Mouse (Mus musculus): ENCODE measurements around the gene Ptprd.

The Ptprd gene

DNA sequence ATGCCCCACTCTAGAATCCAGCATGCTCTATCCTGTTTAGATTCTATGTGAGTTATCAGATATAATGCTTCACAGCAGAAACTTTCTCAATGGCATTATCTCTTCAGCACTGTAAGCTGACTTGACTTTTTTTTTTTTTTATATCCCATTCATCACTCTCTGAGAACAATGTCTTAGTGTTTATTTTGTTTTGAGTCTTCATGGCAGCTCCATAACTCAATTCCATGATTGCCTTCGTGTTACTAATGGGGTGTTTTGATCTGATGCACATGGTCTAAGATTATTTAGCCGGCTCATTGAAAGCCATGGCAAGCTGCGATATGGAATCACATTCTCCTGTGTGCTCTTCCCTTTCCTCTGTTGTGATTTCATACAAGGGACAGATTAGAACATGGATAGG lies 1555.0 kb downstream of the Ptprd start:
- DNase-seq (ENCODE audit: low read depth, low spot score), result no peak

DNA sequence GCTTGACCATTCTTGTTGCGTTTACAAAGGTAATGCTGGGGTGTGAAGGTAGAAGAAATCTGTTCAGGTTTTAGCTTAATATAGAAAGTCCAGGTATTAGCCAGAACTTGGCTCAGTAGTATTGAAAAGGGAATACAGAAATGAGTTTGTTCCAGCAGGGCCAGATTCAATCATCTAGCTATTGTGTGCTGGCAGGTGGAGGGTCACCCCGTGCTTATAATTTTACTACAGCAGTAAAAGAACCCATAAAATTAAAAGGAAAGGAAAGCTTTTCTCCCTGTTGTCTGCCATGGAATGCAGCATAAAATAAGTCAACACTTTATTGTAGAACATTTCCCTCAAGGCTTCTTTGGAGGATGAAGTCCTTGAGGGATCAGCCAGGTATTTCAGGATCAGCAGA lies 1558.8 kb downstream of the Ptprd start:
- DNase-seq (ENCODE audit: low read depth, low spot score), result no peak

DNA sequence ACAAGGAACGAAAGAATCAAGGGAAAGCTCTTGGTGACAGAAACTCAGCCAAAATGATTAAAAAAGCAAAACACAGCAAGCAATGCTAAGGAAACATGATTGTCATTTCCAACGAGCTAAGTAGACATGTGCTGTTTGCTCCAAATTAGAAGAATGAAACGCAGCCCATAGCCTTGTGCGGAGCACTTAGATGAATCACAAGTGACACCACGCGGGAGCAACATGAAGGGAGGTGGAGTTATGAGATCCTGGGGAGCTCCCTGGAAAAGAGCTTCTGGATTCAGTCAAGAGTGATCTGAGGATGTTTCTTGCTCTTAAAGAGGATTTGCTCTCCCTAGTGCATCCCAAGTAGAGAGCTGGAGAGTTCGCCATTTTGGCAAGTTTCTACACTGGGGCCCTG lies 1590.0 kb downstream of the Ptprd start:
- DNase-seq (ENCODE audit: low read depth, low spot score), result no peak

DNA sequence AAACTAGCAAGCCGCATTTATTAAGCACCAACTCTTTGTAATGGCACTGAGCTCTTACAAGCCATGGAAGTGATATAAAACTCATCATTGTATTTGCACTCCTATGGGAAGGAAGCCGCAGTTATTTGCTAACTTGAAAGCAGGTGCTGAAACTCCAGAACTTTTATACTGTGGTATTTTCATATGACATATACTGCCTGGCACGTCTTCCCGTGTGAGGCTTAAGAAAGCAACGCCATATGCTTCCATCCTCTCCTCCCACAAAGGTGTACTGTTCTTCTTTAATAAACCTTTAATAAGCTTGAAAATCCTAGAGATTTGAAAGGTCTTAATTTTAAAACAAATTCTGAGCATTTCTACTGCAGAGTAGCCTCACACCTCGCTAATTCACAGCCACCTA lies 1595.1 kb downstream of the Ptprd start:
- DNase-seq (ENCODE audit: low read depth, low spot score), result no peak

DNA sequence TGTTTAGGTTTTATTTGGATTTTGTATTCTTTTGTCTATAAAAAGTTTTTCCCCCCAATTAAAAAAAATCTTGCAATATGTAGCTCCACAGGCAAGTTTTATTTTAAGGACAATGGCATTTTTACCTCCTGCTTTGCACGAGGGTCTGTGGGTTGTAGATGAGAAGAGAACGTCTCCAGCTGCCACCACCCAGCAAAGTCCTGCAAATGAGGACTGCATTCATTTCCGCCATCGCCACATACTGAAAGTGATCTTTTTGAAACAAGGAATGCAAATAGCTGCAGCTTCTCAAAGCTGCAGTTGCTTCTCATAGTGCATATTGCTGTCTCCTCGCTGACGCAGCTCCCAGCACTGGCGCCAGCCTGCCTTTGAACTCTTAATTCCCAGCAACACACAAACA lies 1603.5 kb downstream of the Ptprd start:
- DNase-seq (ENCODE audit: low read depth, low spot score), result no peak

DNA sequence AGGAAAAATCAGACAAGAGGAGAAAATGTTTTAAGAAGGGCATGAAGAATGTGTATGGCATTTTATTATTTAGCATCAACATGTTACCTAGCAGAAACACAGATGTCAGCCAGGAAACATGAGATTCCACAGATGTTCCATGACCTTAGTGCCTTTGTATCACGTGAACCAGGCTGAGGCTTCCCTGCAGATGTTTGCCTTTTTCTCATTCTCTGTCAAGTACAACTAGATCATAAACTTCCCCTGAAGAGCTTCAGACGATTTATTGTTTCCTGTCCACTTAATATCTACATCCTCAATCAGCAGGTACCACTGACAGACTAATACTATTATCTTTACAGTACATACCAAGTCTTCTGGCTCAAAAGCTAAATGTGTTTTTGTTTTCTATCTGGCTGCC lies 1605.0 kb downstream of the Ptprd start:
- peak; percentile 77 for DNase-seq (ENCODE audit: low read depth, low spot score)

DNA sequence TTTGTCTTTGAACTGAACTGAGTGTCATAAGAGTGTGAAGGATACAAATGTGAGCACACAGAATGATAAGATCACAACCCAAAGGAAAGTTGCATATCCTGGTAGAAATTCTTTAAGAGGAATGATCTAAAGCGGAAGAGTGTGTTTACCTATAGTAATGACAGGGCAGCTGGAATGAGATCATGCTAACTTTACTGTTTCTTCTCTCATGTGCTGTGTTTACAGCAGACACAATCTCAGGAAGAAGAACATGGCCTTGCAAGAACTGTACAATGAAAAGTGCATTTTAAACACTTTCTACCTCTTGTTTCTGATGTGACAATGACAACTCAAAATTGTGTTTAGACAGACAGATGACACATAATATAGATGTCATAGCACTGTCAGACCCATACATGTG lies 1621.0 kb downstream of the Ptprd start:
- no peak for DNase-seq (ENCODE audit: low read depth, low spot score)

DNA sequence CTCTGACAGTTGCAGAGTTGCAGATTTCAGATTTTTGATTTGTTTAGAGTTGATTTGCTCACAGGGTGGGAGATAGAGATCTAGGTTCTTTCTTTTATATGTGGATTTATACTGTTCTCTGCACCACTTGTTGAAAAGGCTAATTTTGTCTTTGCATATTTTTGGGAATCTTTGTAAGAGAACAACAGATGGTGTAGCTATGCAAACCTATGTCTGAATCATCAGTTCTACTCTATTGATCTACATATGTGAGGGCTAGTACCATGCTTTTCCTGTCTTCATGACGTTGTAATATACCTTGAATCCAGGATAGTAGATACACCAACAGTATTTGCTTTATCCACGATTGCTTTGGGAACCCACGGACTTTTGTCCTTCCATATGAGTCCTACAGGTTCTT lies 1628.7 kb downstream of the Ptprd start:
- DNase-seq (ENCODE audit: low read depth, low spot score), result no peak

DNA sequence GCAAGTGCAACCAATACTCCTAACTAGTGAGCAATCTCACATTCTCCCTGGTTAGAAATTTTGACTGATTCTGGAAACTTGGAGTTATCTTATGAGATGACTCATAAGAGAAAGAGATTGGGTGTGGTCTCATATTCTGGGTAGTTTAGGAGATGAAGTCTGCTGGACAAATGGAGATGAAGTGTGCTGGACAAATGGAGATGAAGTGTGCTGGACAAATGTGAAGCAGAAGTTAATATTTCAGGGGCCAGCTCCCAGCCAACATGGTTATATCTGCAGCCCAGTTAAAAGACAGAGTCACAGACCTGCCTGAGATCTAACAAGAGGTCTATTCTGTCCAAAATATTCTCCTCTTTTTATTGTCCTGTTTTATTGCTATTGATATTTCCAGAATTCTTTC lies 1645.8 kb downstream of the Ptprd start:
- DNase-seq (ENCODE audit: low read depth, low spot score), result no peak

DNA sequence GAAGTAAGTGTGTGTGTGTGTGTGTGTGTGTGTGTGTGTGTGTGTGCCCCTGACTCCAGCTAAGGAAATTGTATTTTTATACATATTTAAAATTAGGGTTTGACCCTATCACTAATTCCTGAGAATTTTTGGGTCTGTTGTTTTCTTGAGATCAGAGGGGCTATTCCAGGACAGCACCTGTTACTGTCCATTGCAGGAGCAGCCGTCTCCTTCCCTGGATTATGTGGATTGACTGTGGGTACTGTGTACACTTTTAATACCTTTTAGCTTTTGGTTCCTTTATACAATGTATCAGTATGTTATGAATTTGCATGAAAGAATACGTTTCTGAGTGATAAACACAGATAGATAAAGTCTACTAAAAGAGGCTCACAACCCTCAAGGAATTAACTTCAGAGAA lies 1670.0 kb downstream of the Ptprd start:
- DNase-seq (ENCODE audit: low read depth, low spot score), result no peak

DNA sequence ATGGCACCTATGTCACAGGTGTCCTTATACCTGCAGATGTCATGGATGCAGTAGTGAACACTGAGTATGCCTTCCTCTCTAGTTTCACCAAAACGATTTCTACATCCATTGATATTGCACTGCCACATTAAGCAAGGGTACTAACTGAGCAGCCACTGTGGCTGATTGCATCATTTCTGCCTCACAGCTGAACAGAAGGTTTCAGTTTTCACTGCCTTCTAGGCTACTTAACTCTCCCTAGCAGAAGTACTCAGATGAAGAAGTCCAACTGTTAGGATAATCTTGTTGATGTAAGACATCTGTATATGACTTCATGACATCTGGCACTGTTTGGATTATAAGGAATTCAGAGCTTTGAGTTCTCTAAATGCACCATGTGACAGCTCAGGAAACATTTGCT lies 1678.8 kb downstream of the Ptprd start:
- no peak for DNase-seq (ENCODE audit: low read depth, low spot score)

DNA sequence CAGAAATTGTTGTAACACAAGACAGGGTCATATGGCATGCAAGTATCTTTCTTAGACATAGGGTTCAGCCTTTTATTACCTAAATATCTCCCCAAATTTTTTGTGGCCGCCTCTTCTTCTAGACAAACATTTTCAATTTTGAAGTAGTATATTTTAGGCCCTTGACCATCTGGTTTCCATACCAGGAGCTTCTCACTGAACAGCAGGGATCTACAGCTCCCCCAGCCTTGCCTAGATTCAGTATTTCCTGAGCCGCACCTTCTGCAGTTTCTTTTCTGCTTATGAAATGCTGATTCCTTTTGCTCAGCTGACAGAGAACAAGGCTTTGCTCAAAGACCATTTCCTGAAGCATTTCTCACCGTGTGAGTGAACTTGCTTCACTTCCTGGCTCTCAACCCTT lies 1686.5 kb downstream of the Ptprd start:
- DNase-seq (ENCODE audit: low read depth, low spot score), result no peak

DNA sequence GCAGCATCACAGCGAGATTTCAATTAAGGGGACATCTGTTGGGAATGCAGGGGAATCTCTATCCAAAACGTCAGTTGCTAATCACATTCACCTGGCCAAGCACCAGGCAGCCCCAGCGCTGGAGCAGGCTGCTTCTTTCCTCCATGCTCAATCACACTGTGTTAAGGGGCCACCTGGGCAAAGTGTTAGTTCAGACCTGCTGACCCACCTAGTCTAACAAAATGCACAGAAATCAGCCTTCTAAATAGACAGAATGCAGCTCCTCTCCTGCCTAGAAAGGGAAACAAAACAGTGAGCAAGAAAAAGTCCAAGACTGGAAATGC lies 1708.5 kb downstream of the Ptprd start:
- no peak for DNase-seq (ENCODE audit: low read depth, low spot score)

DNA sequence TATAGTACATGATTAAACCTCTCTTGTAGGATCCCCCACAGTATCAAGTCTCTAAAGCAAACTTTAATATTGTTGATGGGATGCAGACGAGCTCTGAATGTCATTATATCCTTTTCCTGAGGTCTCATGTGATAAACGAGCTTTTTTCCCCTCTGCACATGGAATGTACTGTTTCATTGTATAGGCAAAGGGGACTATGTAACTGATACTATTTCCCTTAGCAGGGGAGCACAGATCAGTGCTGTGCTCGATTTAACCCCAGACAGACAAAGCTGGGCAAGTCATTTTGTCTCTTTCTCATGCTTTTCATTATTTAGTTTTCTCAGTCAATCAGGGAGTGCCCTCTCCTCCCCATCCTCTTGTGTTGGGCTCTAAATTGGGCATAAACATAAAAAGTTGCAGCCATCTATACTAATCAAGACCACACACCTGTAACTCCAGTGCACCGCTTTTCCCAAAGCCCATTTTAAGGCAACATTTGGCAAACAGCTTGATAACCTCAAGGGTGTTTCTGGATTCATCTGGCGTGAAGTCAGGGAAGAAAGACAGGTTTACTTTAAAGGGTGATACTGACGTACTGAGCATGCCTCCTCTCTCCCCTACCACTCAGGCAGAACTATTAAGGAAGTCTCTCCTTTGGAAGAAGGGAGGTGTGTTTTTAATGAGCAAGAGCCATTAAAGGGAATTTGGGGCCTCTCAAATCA lies 1709.0 kb downstream of the Ptprd start:
- DNase-seq (ENCODE audit: low read depth, low spot score), result no peak

DNA sequence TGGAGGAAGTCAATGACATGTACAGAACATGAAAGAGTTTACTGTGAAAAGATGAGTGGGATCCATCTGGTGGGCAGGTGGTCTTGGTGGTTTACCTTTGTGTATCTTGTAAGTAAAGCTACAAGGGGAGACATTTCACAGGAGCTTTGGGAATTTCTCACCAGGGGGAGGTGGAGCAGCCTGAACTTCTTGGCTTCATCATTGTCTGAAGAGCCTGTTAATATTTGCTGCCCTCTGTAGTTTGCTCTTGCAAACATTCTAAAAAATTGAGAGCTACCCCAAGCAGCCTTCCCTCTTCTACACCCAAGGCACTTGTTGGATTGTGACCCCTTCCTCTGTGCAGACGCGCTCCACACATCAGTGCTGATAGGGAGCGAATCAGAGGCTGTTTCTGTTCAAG lies 1725.9 kb downstream of the Ptprd start:
- no peak for DNase-seq (ENCODE audit: low read depth, low spot score)

DNA sequence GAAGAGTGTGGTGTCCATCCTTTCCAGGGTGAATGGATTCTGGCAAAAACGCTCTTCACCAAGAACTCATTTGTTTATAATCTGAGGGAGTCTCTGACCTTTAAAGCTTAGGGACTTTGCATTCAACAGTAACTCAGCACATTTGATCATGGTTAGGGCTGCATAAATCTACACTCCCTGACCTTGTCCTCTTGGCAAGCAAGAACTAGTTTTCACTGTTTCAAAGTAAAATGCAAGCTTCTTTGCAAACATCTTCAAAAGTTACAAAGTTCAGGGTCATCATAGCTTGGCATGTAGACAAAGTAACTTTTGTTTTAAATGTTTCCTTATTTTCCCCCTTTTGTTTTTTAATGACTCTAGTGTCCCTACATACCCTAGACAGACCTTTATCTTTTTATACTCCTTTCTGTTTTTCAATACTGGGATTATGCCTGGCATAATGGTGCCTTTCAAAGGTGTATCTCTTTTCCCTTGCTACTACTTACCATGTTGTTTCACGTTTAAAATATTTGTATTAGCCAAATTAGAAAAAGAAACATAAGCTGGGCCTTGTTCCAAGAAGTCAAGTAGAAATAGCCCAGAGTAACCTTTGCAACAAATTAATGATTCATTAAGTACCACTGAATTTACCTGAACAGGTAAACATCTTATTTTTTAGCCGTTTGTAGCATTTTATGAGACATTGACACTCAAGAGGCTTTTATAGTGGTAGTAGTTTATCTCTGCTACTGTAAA lies 1743.2 kb downstream of the Ptprd start:
- no peak for DNase-seq (ENCODE audit: low read depth, low spot score)

DNA sequence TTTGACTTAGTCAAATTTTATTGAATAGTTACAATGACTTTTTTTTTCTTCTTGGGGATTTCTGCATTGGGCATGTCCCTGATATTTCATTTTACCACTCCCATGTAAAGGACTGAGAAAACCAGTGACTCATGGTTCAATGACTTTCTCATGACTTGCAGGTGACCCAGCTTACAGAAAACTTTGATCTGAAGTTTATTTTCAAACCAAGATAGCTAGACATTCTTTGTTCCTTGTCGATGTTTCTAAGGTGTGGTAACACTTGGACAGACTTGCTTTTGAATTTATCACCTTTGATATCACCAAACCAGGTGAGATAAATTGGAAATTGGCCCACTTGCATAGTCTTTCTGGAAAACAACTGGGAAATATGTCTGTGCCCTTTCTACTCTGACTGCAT lies 1747.1 kb downstream of the Ptprd start:
- DNase-seq (ENCODE audit: low read depth, low spot score), result no peak

DNA sequence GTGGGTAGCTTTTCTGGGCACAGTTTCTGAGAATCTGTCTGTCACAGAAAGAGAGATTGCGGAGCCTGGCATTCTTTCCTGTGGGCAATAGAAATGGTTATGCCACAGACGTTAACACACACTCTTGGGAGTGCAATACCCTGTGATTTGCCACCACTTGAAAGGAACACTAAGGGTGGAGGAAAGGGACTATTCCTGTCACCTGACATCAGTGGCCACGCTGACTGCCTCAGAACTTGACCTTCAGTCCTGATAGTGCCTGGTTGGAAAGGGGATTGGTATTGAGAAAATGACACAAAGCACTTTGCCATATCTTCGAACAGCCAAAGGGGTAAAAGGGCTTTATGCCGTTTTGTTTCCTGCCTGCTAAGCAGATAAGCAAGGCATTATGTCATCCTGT lies 1750.4 kb downstream of the Ptprd start:
- DNase-seq (ENCODE audit: low read depth, low spot score), result no peak

DNA sequence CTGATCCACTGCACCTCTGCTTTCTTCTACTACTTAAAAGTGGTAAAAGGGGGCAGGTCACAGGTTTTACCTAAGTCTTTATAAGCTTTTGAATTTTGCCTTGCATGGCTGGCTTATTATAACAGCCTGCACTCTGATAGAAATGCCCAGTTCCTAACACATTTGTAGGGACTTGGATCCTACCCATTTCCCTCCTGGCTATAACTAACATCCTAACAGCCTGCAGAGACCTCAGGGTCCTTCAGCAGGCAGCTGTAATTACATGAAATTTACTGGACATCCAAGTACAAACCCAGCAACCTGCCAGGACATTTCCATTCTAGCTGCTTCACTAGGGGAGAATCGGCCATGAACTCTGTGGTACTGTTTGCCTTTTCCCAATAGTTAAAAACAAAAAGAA lies 1751.2 kb downstream of the Ptprd start:
- no peak for DNase-seq (ENCODE audit: low read depth, low spot score)

DNA sequence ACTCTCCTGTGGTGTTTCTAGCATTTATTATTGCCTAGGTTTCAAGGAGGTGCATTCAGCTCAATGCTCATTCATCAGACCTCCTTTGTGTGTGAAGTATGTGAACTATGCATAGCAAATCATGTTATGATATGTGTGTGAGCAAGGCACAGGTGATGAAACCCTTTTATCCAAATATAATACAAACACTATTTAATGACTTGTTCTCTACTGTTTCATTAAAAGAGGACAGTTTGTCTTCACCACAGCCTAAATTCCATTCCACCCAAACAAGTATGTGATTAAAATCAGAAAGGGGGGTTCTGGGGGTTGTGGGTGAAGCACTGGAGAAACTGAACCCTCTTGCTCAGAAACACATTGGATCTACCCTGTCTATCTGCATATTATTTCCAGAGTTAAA lies 1752.1 kb downstream of the Ptprd start:
- DNase-seq (ENCODE audit: low read depth, low spot score), result no peak

DNA sequence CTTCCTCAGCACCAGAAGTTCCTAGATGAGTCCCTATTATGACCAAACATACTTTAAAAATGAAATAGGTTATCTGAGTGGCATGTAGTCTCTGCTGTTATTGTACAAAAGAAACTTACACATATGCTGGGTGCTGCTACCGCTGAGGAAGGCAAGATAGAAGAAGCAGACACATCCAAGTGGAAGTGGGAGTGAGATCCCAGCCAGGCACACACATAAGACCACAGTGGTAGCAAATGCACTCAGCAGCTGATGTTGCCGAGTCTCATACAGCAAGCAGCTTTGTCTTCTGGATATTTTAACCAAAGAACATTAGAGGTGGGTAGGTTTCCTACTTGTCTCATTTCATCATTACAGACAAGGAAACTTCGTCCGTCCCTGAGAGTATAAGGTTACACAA lies 1759.5 kb downstream of the Ptprd start:
- DNase-seq (ENCODE audit: low read depth, low spot score), result no peak

DNA sequence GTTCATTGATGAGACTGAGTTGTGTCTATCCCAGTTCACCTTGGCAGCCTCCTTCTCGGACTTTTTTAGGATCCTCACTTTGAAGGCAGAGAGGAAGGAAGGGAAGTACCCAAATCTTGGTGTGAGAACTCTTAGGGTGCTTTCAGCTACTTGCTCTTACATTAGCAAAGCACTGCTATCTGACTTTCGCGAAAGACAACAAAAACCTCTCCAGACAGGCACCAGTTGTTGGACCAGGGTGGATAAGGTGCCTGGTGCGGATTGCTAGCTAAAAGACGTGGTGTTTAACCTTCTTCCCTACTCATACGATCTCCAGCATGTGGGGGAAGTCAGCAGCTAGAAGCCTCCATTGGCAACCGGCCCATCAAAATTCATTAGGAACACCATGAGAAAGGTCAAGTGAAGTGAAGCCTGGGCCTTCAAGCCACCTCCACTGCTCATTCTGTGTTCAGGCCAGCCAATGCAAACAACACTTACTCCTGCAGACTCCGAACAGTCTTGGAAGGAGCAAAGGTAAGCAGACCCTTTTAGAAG lies 1760.7 kb downstream of the Ptprd start:
- DNase-seq (ENCODE audit: low read depth, low spot score), result no peak

DNA sequence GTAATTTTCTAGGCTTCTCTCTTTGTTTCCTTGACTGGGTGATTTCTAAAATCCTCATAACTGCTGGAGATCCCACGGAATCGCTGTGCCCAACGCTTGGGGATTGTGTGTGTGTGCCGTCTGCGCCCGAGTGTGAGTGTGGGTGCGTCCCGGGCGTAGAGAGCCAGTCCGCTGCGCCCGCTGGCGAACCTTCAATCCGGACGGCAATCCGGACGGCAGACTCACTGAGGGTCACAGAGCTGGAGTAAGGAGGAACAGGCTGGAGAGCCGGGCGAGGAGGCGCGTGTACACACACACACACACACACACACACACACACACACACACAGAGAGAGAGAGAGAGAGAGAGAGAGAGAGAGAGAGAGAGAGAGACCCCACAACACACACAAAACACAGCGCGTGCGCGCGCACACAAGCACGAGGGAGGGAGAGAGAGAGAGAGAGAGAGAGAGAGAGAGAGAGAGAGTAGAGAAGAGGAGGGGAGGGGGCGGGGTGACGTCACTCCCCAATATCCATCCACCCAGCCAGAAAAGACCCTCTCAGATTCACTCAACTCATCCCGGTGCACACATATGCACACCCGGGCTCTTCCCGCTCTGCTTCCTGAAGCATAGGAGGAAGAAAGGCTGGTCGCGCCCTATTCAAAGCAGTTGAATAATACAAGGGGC lies 1761.3 kb downstream of the Ptprd start:
- peak; percentile 90 for DNase-seq (ENCODE audit: low read depth, low spot score)

Measured in mesoderm, embryonic 11.5 days (tissue).